8 mouse cellular contexts compared by ENCODE assay signal in genomic region chr11:98776052-98776764, GRCm38 (mm10). TPM values are rescaled to one million over a fixed set of nuclear protein-coding genes. Genes with fewer than 3 reads are reported as not detected.
A peak's percentile ranks its signal among the peaks of the same experiment; 100 is the strongest.
DNase-seq lines count a peak whose midpoint lies in the region; ATAC-seq lines count a peak whose summit lies in the region.

No protein-coding gene starts in this region.

- no peak for ATAC-seq in kidney, embryonic 15.5 days (replicated peaks; ENCODE audit: low FRiP score)
- ATAC-seq in hindbrain, embryonic 16.5 days: no peak
- no peak; the same call in 1 of the 2 replicates for ATAC-seq in midbrain, embryonic 16.5 days
- ATAC-seq in monocyte, adult 5-6 weeks (replicated peaks; ENCODE audit: insufficient number of reproducible peaks, low FRiP score, low TSS enrichment, poor library complexity, severe bottlenecking): no peak

- H3K9me3 ChIP-seq in kidney, embryonic 15.5 days (replicated peaks): no peaks in the 10 kb centered on the region
- H3K9me3 ChIP-seq in hindbrain, embryonic 16.5 days (ENCODE audit: control insufficient read depth, low read length): no peaks in the 10 kb centered on the region
- H3K9me3 ChIP-seq in midbrain, embryonic 16.5 days (replicated peaks; ENCODE audit: control insufficient read depth, low read length, poor library complexity, severe bottlenecking): no peaks in the 10 kb centered on the region

- H3K27ac ChIP-seq in kidney, embryonic 15.5 days: peak overlapping the region; percentile 89
- H3K27ac ChIP-seq in brown adipose tissue, adult 24 weeks (replicated peaks; ENCODE audit: low read depth, low read length): peak overlapping the region; percentile 98
- H3K27ac ChIP-seq in hindbrain, embryonic 16.5 days (ENCODE audit: low read depth, low read length): peak overlapping the region; percentile 26
- H3K27ac ChIP-seq in midbrain, embryonic 16.5 days (ENCODE audit: low read length): peak overlapping the region; percentile 44

- 28% methylated on average over 12 of the region's 12 CpGs for WGBS in kidney, embryonic 15.5 days
- WGBS in hindbrain, embryonic 16.5 days: 56% methylated on average over 12 of the region's 12 CpGs
- WGBS in midbrain, embryonic 16.5 days: 54% methylated on average over 12 of the region's 12 CpGs

- intact Hi-C loops in left cerebral cortex, postnatal 4 days (cut with DNase I): loop anchor here (5.0 kb wide), 1 partner anchor 34 kb away; the partner anchor contains the start of gene Thra

- DNase-seq in kidney, postnatal 4 days: no peak
- no peak for DNase-seq in embryo, embryonic 10.5 days (ENCODE audit: low spot score)
- DNase-seq in left cerebral cortex, postnatal 4 days: no peak

- H3K9ac ChIP-seq in kidney, embryonic 15.5 days: peak overlapping the region; percentile 27; the same call in 1 of the 2 replicates
- peak overlapping the region; percentile 25 for H3K9ac ChIP-seq in hindbrain, embryonic 16.5 days (ENCODE audit: low read depth, low read length)
- no peak overlapping the region for H3K9ac ChIP-seq in midbrain, embryonic 16.5 days (ENCODE audit: low read depth, low read length)

- peak overlapping the region; percentile 87 for H3K4me2 ChIP-seq in kidney, embryonic 15.5 days
- peak overlapping the region; percentile 98 for H3K4me2 ChIP-seq in hindbrain, embryonic 16.5 days (ENCODE audit: low read length)
- peak overlapping the region; percentile 96; the same call in 1 of the 2 replicates for H3K4me2 ChIP-seq in midbrain, embryonic 16.5 days (ENCODE audit: low read length)

- peaks cover 87% of the 10 kb centered on the region for H3K4me1 ChIP-seq in kidney, embryonic 15.5 days
- H3K4me1 ChIP-seq in brown adipose tissue, adult 24 weeks (ENCODE audit: control insufficient read depth, insufficient read depth, insufficient read length, low read length): peaks cover 11% of the 10 kb centered on the region
- H3K4me1 ChIP-seq in hindbrain, embryonic 16.5 days (ENCODE audit: control insufficient read depth, insufficient read depth, low read depth, low read length): peaks cover 36% of the 10 kb centered on the region
- H3K4me1 ChIP-seq in midbrain, embryonic 16.5 days (ENCODE audit: control insufficient read depth, insufficient read depth, low read length): peaks cover 38% of the 10 kb centered on the region

- H3K4me3 ChIP-seq in kidney, embryonic 15.5 days (replicated peaks): peak overlapping the region; percentile 43; the same call in 1 of the 2 replicates
- H3K4me3 ChIP-seq in brown adipose tissue, adult 24 weeks (ENCODE audit: insufficient read depth, low read depth, low read length): peak overlapping the region; percentile 56
- H3K4me3 ChIP-seq in hindbrain, embryonic 16.5 days (ENCODE audit: low read length): no peak overlapping the region
- no peak overlapping the region for H3K4me3 ChIP-seq in midbrain, embryonic 16.5 days (ENCODE audit: low read depth, low read length)

- no peaks in the 10 kb centered on the region for H3K27me3 ChIP-seq in kidney, embryonic 15.5 days
- no peaks in the 10 kb centered on the region for H3K27me3 ChIP-seq in hindbrain, embryonic 16.5 days (replicated peaks; ENCODE audit: control insufficient read depth, insufficient read depth, low read length)
- H3K27me3 ChIP-seq in midbrain, embryonic 16.5 days (ENCODE audit: control insufficient read depth, insufficient read depth, low read depth, low read length): no peaks in the 10 kb centered on the region

- H3K36me3 ChIP-seq in kidney, embryonic 15.5 days: peaks cover 1% of the 10 kb centered on the region
- H3K36me3 ChIP-seq in hindbrain, embryonic 16.5 days (ENCODE audit: control insufficient read depth, insufficient read depth, low read length): peaks cover 5% of the 10 kb centered on the region
- no peaks in the 10 kb centered on the region; the same call in 1 of the 2 replicates for H3K36me3 ChIP-seq in midbrain, embryonic 16.5 days (ENCODE audit: control insufficient read depth, insufficient read depth, low read length)

RNA-seq across cellular contexts. Expression of gene Nr1d1, which starts 1.1 kb away (rescaled TPM):
- polyA plus RNA-seq in kidney, embryonic 15.5 days (2015; fragmentation: Nextera tagmentation; extraction: Ambion mirVana): 2.0 and 2.3 TPM in 2 replicates
- polyA plus RNA-seq in brown adipose tissue, adult 24 weeks (2012; ENCODE audit: insufficient read depth, insufficient read length, missing spikeins): 78.3 and 90.9 TPM in 2 replicates
- 4.9 and 5.6 TPM in 2 replicates for polyA plus RNA-seq in hindbrain, embryonic 16.5 days (2015; fragmentation: Nextera tagmentation; extraction: Ambion mirVana)
- 3.5 and 5.2 TPM in 2 replicates for polyA plus RNA-seq in midbrain, embryonic 16.5 days (2015; fragmentation: Nextera tagmentation; extraction: Ambion mirVana)
- total RNA-seq in left cerebral cortex, postnatal 4 days (2021): 10 to 100 TPM; 31.9 TPM
- total RNA-seq in monocyte, adult 5-6 weeks (2017): 0.68 to 4.7 TPM (median 1.9 TPM) in 3 replicates

RNA-seq across cellular contexts. Expression of gene Msl1, which starts 19.1 kb away (rescaled TPM):
- polyA plus RNA-seq in kidney, embryonic 15.5 days (2015; fragmentation: Nextera tagmentation; extraction: Ambion mirVana): 25.1 and 25.8 TPM in 2 replicates
- polyA plus RNA-seq in brown adipose tissue, adult 24 weeks (2012; ENCODE audit: insufficient read depth, insufficient read length, missing spikeins): 36.3 and 40.8 TPM in 2 replicates
- polyA plus RNA-seq in hindbrain, embryonic 16.5 days (2015; fragmentation: Nextera tagmentation; extraction: Ambion mirVana): 28.2 and 28.6 TPM in 2 replicates
- 29.2 and 33.2 TPM in 2 replicates for polyA plus RNA-seq in midbrain, embryonic 16.5 days (2015; fragmentation: Nextera tagmentation; extraction: Ambion mirVana)
- total RNA-seq in left cerebral cortex, postnatal 4 days (2021): 100 to 1,000 TPM; 163 to 166 TPM
- 108 to 125 TPM (median 112 TPM) in 3 replicates for total RNA-seq in monocyte, adult 5-6 weeks (2017)

RNA-seq across cellular contexts. Expression of gene Casc3, which starts 28.5 kb away (rescaled TPM):
- 40.6 and 40.8 TPM in 2 replicates for polyA plus RNA-seq in kidney, embryonic 15.5 days (2015; fragmentation: Nextera tagmentation; extraction: Ambion mirVana)
- polyA plus RNA-seq in brown adipose tissue, adult 24 weeks (2012; ENCODE audit: insufficient read depth, insufficient read length, missing spikeins): 9.2 and 16.9 TPM in 2 replicates
- polyA plus RNA-seq in hindbrain, embryonic 16.5 days (2015; fragmentation: Nextera tagmentation; extraction: Ambion mirVana): 41.7 and 49.2 TPM in 2 replicates
- polyA plus RNA-seq in midbrain, embryonic 16.5 days (2015; fragmentation: Nextera tagmentation; extraction: Ambion mirVana): 47.0 and 51.7 TPM in 2 replicates
- 10 to 100 TPM; 61.0 to 67.1 TPM for total RNA-seq in left cerebral cortex, postnatal 4 days (2021)
- total RNA-seq in monocyte, adult 5-6 weeks (2017): 47.5 to 51.5 TPM (median 49.5 TPM) in 3 replicates

RNA-seq across cellular contexts. Expression of gene Thra, which starts 35.8 kb away (rescaled TPM):
- 21.7 and 26.9 TPM in 2 replicates for polyA plus RNA-seq in kidney, embryonic 15.5 days (2015; fragmentation: Nextera tagmentation; extraction: Ambion mirVana)
- 64.4 and 82.3 TPM in 2 replicates for polyA plus RNA-seq in brown adipose tissue, adult 24 weeks (2012; ENCODE audit: insufficient read depth, insufficient read length, missing spikeins)
- polyA plus RNA-seq in hindbrain, embryonic 16.5 days (2015; fragmentation: Nextera tagmentation; extraction: Ambion mirVana): 127 and 144 TPM in 2 replicates
- polyA plus RNA-seq in midbrain, embryonic 16.5 days (2015; fragmentation: Nextera tagmentation; extraction: Ambion mirVana): 139 and 149 TPM in 2 replicates
- total RNA-seq in left cerebral cortex, postnatal 4 days (2021): 1,000 to 10,000 TPM; 1,274 to 1,289 TPM
- total RNA-seq in monocyte, adult 5-6 weeks (2017): 3.4 to 5.4 TPM (median 4.3 TPM) in 3 replicates

RNA-seq across cellular contexts. Expression of gene Med24, which starts 47.0 kb away (rescaled TPM):
- polyA plus RNA-seq in kidney, embryonic 15.5 days (2015; fragmentation: Nextera tagmentation; extraction: Ambion mirVana): 58.2 and 64.7 TPM in 2 replicates
- 18.4 and 24.7 TPM in 2 replicates for polyA plus RNA-seq in brown adipose tissue, adult 24 weeks (2012; ENCODE audit: insufficient read depth, insufficient read length, missing spikeins)
- polyA plus RNA-seq in hindbrain, embryonic 16.5 days (2015; fragmentation: Nextera tagmentation; extraction: Ambion mirVana): 62.5 and 71.1 TPM in 2 replicates
- polyA plus RNA-seq in midbrain, embryonic 16.5 days (2015; fragmentation: Nextera tagmentation; extraction: Ambion mirVana): 75.1 and 77.5 TPM in 2 replicates
- 10 to 100 TPM; 96.8 to 99.4 TPM for total RNA-seq in left cerebral cortex, postnatal 4 days (2021)
- 10.9 to 25.7 TPM (median 22.4 TPM) in 3 replicates for total RNA-seq in monocyte, adult 5-6 weeks (2017)

Comparison
In these comparisons a context has a peak if more than half of its experiments do, and no peak if none do; other contexts are left out.
1. H3K27ac ChIP-seq: peak in every context shown above with its lines; median percentile 98 in brown adipose tissue, adult 24 weeks; 89 in kidney, embryonic 15.5 days; 44 in midbrain, embryonic 16.5 days; 26 in hindbrain, embryonic 16.5 days.
2. H3K4me3 ChIP-seq: peak in kidney, embryonic 15.5 days (single experiment) and brown adipose tissue, adult 24 weeks (single experiment); none in hindbrain, embryonic 16.5 days (single experiment) and midbrain, embryonic 16.5 days (single experiment).
3. RNA of gene Nr1d1, which starts 1.1 kb away (polyA plus RNA-seq): 78.3 to 90.9 TPM in brown adipose tissue, adult 24 weeks; 3.5 to 5.2 TPM in midbrain, embryonic 16.5 days, 4.9 to 5.6 TPM in hindbrain, embryonic 16.5 days and 2.0 to 2.3 TPM in kidney, embryonic 15.5 days; every median in the first group is over 10 times any median in the second.
4. Peak in every context shown above with its lines, with median percentiles within 50 percentile points of each other: H3K4me2 ChIP-seq.